Mouse (Mus musculus): ENCODE measurements around the gene Wdr19. TPM values are rescaled to one million over a fixed set of nuclear protein-coding genes. Genes with fewer than 3 reads are reported as not detected.

The Wdr19 gene
- polyA plus RNA-seq (2017; shearing (Covaris generic)), result 3.0 TPM

DNA sequence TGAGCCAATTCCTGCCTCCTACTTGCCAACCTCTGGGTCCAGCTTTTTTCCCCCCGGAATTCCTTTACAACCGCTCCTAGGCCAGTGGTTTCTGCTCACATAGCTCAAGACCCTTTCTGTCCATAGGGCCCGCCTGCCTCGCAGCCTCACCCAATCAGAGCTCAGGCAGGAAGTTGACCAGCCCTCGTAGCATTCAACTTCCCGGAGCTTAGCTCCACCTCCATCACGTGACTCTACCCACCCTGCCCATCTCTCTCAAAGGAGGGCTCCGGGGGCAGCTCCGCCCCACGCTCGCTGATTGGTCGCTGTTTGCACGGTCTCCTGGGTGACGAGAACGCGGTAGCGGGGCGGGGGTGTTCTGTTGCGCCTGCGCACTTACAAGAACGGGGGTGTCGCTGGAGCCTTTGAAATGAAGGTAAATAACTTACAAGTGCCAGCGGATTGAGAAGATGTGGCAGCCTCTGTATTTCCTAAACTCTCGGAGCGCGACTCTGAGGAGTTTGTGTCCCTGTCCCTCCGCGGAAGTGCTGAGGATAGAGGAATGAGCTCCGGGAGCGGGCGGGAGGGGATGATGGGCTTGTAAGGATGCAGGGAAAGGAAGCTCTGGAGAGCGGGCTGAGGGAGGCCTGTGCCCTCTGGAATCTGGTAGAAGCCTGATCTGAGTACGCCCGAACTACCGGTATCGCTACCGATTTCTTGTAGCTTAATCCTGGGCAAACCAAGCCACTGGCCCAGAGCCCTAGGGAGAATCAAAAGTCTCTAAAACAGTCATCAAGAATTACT is at the start of gene Wdr19:
Wdr19 (plus strand) TSS at position 351 of the 783 bp plus-strand sequence.

Other genes with a start within 250 kb of the Wdr19 start
- gene Tlr6, start 239.6 kb upstream of the Wdr19 start, polyA plus RNA-seq (2017; shearing (Covaris generic)), result 2.3 TPM
- 1.6 TPM for gene Fam114a1, start 229.6 kb upstream of the Wdr19 start, polyA plus RNA-seq (2017; shearing (Covaris generic))
- 16.1 TPM for gene Tmem156, start 107.6 kb upstream of the Wdr19 start, polyA plus RNA-seq (2017; shearing (Covaris generic))
- 36.7 TPM for gene Klhl5, start 92.2 kb upstream of the Wdr19 start, polyA plus RNA-seq (2017; shearing (Covaris generic))
- gene Rfc1, start 136.0 kb downstream of the Wdr19 start, polyA plus RNA-seq (2017; shearing (Covaris generic)), result 39.9 TPM
- gene Klb, start 148.6 kb downstream of the Wdr19 start, polyA plus RNA-seq (2017; shearing (Covaris generic)), result not detected
- gene Rpl9, start 191.7 kb downstream of the Wdr19 start, polyA plus RNA-seq (2017; shearing (Covaris generic)), result 1,499 TPM
- gene Lias, start 191.8 kb downstream of the Wdr19 start, polyA plus RNA-seq (2017; shearing (Covaris generic)), result 37.3 TPM
- gene Ugdh, start 236.3 kb downstream of the Wdr19 start, polyA plus RNA-seq (2017; shearing (Covaris generic)), result 29.9 TPM

Data from naive thymus-derived CD4-positive, alpha-beta T cell, adult 5 months (primary cell).